Mouse (Mus musculus) olfactory bulb, adult 2 months (tissue): ENCODE results near the gene Zfp811.

Source experiments
- CTCF ChIP-seq: fragments of 200-500 bp; IDR thresholded peaks from 2 replicates; pipeline ENCODE4 v1.5.1; 2012; ENCODE audit warnings: low read depth, mild to moderate bottlenecking, low read length, moderate library complexity; ENCODE audit not compliant: insufficient read depth
- POLR2A ChIP-seq: fragments of 200-500 bp; IDR thresholded peaks from 2 replicates; pipeline ENCODE4 v1.6.1; 2012; ENCODE audit warnings: mild to moderate bottlenecking, low read depth, low read length, moderate library complexity; ENCODE audit not compliant: insufficient read depth

GRCm38 (mm10) chr17:32788094-32788559, 21.6 kb downstream of the Zfp811 start, which contains the start of gene Zfp871:
- no peak for TF ChIP-seq CTCF
- peak; percentile 80 for TF ChIP-seq POLR2A
